15 mouse cellular contexts compared by ENCODE assay signal in the genomic region with DNA sequence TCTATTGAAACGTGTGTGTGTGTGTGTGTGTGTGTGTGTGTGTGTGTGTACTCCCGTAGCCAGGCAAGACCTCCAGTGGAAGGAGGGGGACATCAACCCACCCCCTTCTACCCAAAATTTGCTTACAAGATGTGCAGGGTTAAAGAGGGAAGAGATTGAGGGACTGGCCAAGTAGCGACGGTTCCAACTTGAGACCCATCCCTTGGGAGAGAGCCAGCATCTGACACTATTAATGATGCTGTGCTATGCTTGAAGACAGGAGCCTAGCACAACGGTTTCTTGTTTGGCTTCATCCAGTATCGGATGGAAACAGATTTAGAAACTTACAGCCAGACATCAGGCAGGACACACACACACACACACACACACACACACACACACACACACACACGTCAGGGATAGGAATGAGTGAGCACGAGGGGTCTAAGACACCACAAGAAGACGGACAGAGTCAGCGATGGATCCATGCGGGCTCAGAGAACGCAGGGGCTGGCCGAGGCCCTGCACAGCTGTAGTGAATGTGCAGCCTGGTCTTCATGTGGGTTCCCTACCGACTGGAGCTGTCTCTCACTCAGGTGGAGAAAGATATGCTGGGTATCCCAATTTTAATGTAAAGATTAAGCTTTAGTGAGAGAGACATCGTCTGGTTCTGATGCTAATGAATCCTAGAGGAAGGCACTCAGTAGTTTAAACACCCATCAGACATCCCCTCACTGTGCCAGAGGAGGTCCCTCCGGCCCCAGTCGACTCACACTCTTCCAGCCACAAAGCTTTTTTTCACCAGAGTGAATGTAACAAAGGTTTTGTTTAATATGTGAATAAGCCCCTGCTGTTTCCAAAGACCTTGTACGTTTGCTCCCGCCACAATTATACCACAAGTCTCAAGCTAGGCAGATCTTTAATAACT. TPM values are rescaled to one million over a fixed set of nuclear protein-coding genes. Genes with fewer than 3 reads are reported as not detected.
DNase-seq lines count a peak whose midpoint lies in the region; ATAC-seq and TF ChIP-seq lines count a peak whose summit lies in the region.
"Had no signal": no experiment of that assay in that cellular context is flagged by ENCODE, and none has a peak within 500 bp of the region (broad histone marks: within the 10 kb centered on the region; RNA-seq: fewer than 3 reads in every experiment).

No protein-coding gene starts in this region.

- peaks cover 46% of the 10 kb centered on the region for H3K4me1 ChIP-seq in hindbrain, embryonic 10.5 days (replicated peaks)
- peaks cover 22% of the 10 kb centered on the region for H3K4me1 ChIP-seq in hindbrain, embryonic 12.5 days
- H3K4me1 ChIP-seq in embryonic facial prominence, embryonic 13.5 days: peaks cover 37% of the 10 kb centered on the region
- no peaks in the 10 kb centered on the region for H3K4me1 ChIP-seq in hindbrain, postnatal 0 days (ENCODE audit: insufficient read depth, low read length)
- H3K4me1 ChIP-seq in stomach, embryonic 16.5 days (ENCODE audit: control insufficient read depth, insufficient read depth, low read length): peaks cover 21% of the 10 kb centered on the region

- WGBS in hindbrain, embryonic 10.5 days: 56% methylated on average over 19 of the region's 19 CpGs
- WGBS in hindbrain, embryonic 12.5 days: 48% methylated on average over 19 of the region's 19 CpGs
- 59% methylated on average over 19 of the region's 19 CpGs for WGBS in embryonic facial prominence, embryonic 13.5 days
- 34% methylated on average over 19 of the region's 19 CpGs for WGBS in hindbrain, postnatal 0 days
- WGBS in stomach, embryonic 16.5 days: 56% methylated on average over 19 of the region's 19 CpGs

- no peaks in the 10 kb centered on the region for H3K27me3 ChIP-seq in hindbrain, embryonic 10.5 days (ENCODE audit: insufficient read depth, poor library complexity, severe bottlenecking)
- H3K27me3 ChIP-seq in hindbrain, embryonic 12.5 days: no peaks in the 10 kb centered on the region
- H3K27me3 ChIP-seq in embryonic facial prominence, embryonic 13.5 days: no peaks in the 10 kb centered on the region
- no peaks in the 10 kb centered on the region for H3K27me3 ChIP-seq in hindbrain, postnatal 0 days (ENCODE audit: insufficient read depth, low read length)
- H3K27me3 ChIP-seq in stomach, embryonic 16.5 days (ENCODE audit: control insufficient read depth, insufficient read depth, low read length): no peaks in the 10 kb centered on the region
- H3K27me3 ChIP-seq: heart, embryonic 13.5 days; liver, embryonic 15.5 days had no signal

- H3K4me2 ChIP-seq in hindbrain, embryonic 12.5 days (replicated peaks): no peak overlapping the region
- H3K4me2 ChIP-seq in embryonic facial prominence, embryonic 13.5 days: no peak overlapping the region
- H3K4me2 ChIP-seq in hindbrain, postnatal 0 days (ENCODE audit: low read depth, low read length): no peak overlapping the region
- H3K4me2 ChIP-seq in stomach, embryonic 16.5 days (ENCODE audit: low read depth, low read length): no peak overlapping the region
- H3K4me2 ChIP-seq: heart, embryonic 13.5 days; liver, embryonic 15.5 days had no signal

- no peak overlapping the region for H3K4me3 ChIP-seq in hindbrain, embryonic 10.5 days
- no peak overlapping the region for H3K4me3 ChIP-seq in hindbrain, embryonic 12.5 days
- H3K4me3 ChIP-seq in embryonic facial prominence, embryonic 13.5 days: no peak overlapping the region
- H3K4me3 ChIP-seq in hindbrain, postnatal 0 days (ENCODE audit: low read length): no peak overlapping the region
- no peak overlapping the region for H3K4me3 ChIP-seq in stomach, embryonic 16.5 days (replicated peaks; ENCODE audit: low read length)
- H3K4me3 ChIP-seq: gastrocnemius, adult 2 months; heart, embryonic 13.5 days; liver, embryonic 15.5 days had no signal

- H3K27ac ChIP-seq in hindbrain, embryonic 10.5 days: peak overlapping the region; percentile 81
- no peak overlapping the region for H3K27ac ChIP-seq in hindbrain, embryonic 12.5 days
- H3K27ac ChIP-seq in embryonic facial prominence, embryonic 13.5 days: peak overlapping the region; percentile 63; the same call in 1 of the 2 replicates
- no peak overlapping the region for H3K27ac ChIP-seq in hindbrain, postnatal 0 days
- peak overlapping the region; percentile 9; the same call in 1 of the 2 replicates for H3K27ac ChIP-seq in stomach, embryonic 16.5 days (ENCODE audit: low read length)
- H3K27ac ChIP-seq: liver, embryonic 15.5 days had no signal

- no peak for ATAC-seq in hindbrain, embryonic 12.5 days (ENCODE audit: low FRiP score)
- no peak for ATAC-seq in embryonic facial prominence, embryonic 13.5 days (ENCODE audit: insufficient number of reproducible peaks, insufficient read depth, low FRiP score, low TSS enrichment, low read depth)
- ATAC-seq in hindbrain, postnatal 0 days: peak; percentile 57; the same call in 1 of the 2 replicates
- no peak for ATAC-seq in stomach, embryonic 16.5 days (ENCODE audit: insufficient read depth, low FRiP score)
- ATAC-seq: inflammation-experienced regulatory T-cells, adult 6 months had no signal

- H3K9me3 ChIP-seq in hindbrain, embryonic 10.5 days: no peaks in the 10 kb centered on the region
- 0 out of 2 replicates have a peak, but pooled peaks cover 4% of the 10 kb centered on the region for H3K9me3 ChIP-seq in hindbrain, embryonic 12.5 days (replicated peaks)
- no peaks in the 10 kb centered on the region for H3K9me3 ChIP-seq in embryonic facial prominence, embryonic 13.5 days
- no peaks in the 10 kb centered on the region for H3K9me3 ChIP-seq in hindbrain, postnatal 0 days (ENCODE audit: low read length)
- H3K9me3 ChIP-seq in stomach, embryonic 16.5 days (replicated peaks; ENCODE audit: control insufficient read depth, low read length): no peaks in the 10 kb centered on the region
- H3K9me3 ChIP-seq: heart, embryonic 13.5 days; liver, embryonic 15.5 days had no signal

- H3K36me3 ChIP-seq in hindbrain, embryonic 10.5 days: no peaks in the 10 kb centered on the region
- no peaks in the 10 kb centered on the region for H3K36me3 ChIP-seq in hindbrain, embryonic 12.5 days
- no peaks in the 10 kb centered on the region for H3K36me3 ChIP-seq in embryonic facial prominence, embryonic 13.5 days
- no peaks in the 10 kb centered on the region for H3K36me3 ChIP-seq in hindbrain, postnatal 0 days (ENCODE audit: insufficient read depth, low read length)
- no peaks in the 10 kb centered on the region for H3K36me3 ChIP-seq in stomach, embryonic 16.5 days (ENCODE audit: control insufficient read depth, insufficient read depth, low read length)
- H3K36me3 ChIP-seq: heart, embryonic 13.5 days; liver, embryonic 15.5 days had no signal

- H3K9ac ChIP-seq in hindbrain, embryonic 12.5 days: no peak overlapping the region
- H3K9ac ChIP-seq in embryonic facial prominence, embryonic 13.5 days: no peak overlapping the region
- no peak overlapping the region for H3K9ac ChIP-seq in hindbrain, postnatal 0 days (replicated peaks; ENCODE audit: low read length)
- 0 out of 2 replicates have a peak overlapping the region, but pooled peaks have one; percentile 24 for H3K9ac ChIP-seq in stomach, embryonic 16.5 days (ENCODE audit: low read length)
- H3K9ac ChIP-seq: heart, embryonic 13.5 days; liver, embryonic 15.5 days had no signal

- no peak for DNase-seq in hindbrain, embryonic 10.5 days (ENCODE audit: low spot score)
- peak; percentile 28 for DNase-seq in hindbrain, postnatal 0 days (ENCODE audit: low spot score)
- DNase-seq in adrenal gland, adult (ENCODE audit: inconsistent age in 2 of 2, low spot score in 1 of 2): no peak
- DNase-seq in thymus, postnatal 10 days (ENCODE audit: low spot score in 2 of 2): no peak
- DNase-seq in thymus, postnatal 14 days: no peak
- DNase-seq: adrenal gland, postnatal 14 days; gastrocnemius, adult 2 months; right cerebral cortex, adult 18-20 months had no signal

- TF ChIP-seq CTCF in hindbrain, postnatal 0 days (IDR thresholded peaks at IDR 0.05; ENCODE audit: low read depth): no peak

RNA-seq across cellular contexts. Expression of a gene that starts 22.3 kb away (rescaled TPM):
- polyA plus RNA-seq in hindbrain, embryonic 10.5 days (2016; fragmentation: Nextera tagmentation; extraction: Ambion mirVana): 130 and 147 TPM in 2 replicates
- polyA plus RNA-seq in hindbrain, embryonic 12.5 days (2016; fragmentation: Nextera tagmentation; extraction: Ambion mirVana): 222 and 249 TPM in 2 replicates
- 384 and 457 TPM in 2 replicates for polyA plus RNA-seq in embryonic facial prominence, embryonic 13.5 days (2015; fragmentation: Nextera tagmentation; extraction: Ambion mirVana)
- 185 and 196 TPM in 2 replicates for total RNA-seq in hindbrain, postnatal 0 days (2014; rRNA removed)
- 289 and 299 TPM in 2 replicates for polyA plus RNA-seq in hindbrain, postnatal 0 days (2015; fragmentation: Nextera tagmentation; extraction: Ambion mirVana)
- polyA plus RNA-seq in stomach, embryonic 16.5 days (2015; fragmentation: Nextera tagmentation; extraction: Ambion mirVana): 358 and 361 TPM in 2 replicates

RNA-seq across cellular contexts. Expression of a gene that starts 48.6 kb away (rescaled TPM):
- 2.5 and 3.7 TPM in 2 replicates for polyA plus RNA-seq in hindbrain, embryonic 10.5 days (2016; fragmentation: Nextera tagmentation; extraction: Ambion mirVana)
- 1.6 and 5.9 TPM in 2 replicates for polyA plus RNA-seq in hindbrain, embryonic 12.5 days (2016; fragmentation: Nextera tagmentation; extraction: Ambion mirVana)
- polyA plus RNA-seq in embryonic facial prominence, embryonic 13.5 days (2015; fragmentation: Nextera tagmentation; extraction: Ambion mirVana): 7.8 and 11.7 TPM in 2 replicates
- total RNA-seq in hindbrain, postnatal 0 days (2014; rRNA removed): 0.04 and 0.31 TPM in 2 replicates
- polyA plus RNA-seq in hindbrain, postnatal 0 days (2015; fragmentation: Nextera tagmentation; extraction: Ambion mirVana): 0.08 and 0.10 TPM in 2 replicates
- polyA plus RNA-seq in stomach, embryonic 16.5 days (2015; fragmentation: Nextera tagmentation; extraction: Ambion mirVana): 0.15 and 0.21 TPM in 2 replicates
- total RNA-seq: adrenal gland, postnatal 14 days had no signal
- polyA plus RNA-seq: inflammation-experienced regulatory T-cells, adult 6 months; large intestine, adult 2 months had no signal

Comparison
In these comparisons a context has a peak if more than half of its experiments do, and no peak if none do; other contexts are left out.
1. H3K27ac ChIP-seq: peak in hindbrain, embryonic 10.5 days (single experiment), embryonic facial prominence, embryonic 13.5 days (single experiment) and stomach, embryonic 16.5 days (single experiment); none in hindbrain, embryonic 12.5 days (single experiment) and hindbrain, postnatal 0 days (single experiment).